Mouse (Mus musculus) ES-Bruce4 (cell line): ENCODE measurements around the gene Ppp1r27. TPM values are rescaled to one million over a fixed set of nuclear protein-coding genes. Genes with fewer than 3 reads are reported as not detected.

ENCODE experiments used
- H3K27ac ChIP-seq: 2 replicates; pipeline ENCODE4 v1.5.1; 2012; ENCODE audit warnings: low read length, inconsistent platforms; ENCODE audit not compliant: insufficient read depth
- H3K27me3 ChIP-seq: 2 replicates; pipeline ENCODE4 v1.6.1; 2012; ENCODE audit warnings: mild to moderate bottlenecking, low read length, inconsistent platforms; ENCODE audit not compliant: control insufficient read depth, poor library complexity, insufficient read depth, severe bottlenecking
- H3K36me3 ChIP-seq: 2 replicates; pipeline ENCODE4 v1.6.1; 2012; ENCODE audit warnings: inconsistent platforms, mild to moderate bottlenecking, low read length, moderate library complexity; ENCODE audit not compliant: control insufficient read depth, poor library complexity, insufficient read depth, severe bottlenecking
- H3K4me1 ChIP-seq: one replicate; pipeline ENCODE4 v1.8.1; 2011; ENCODE audit warnings: low read length; ENCODE audit not compliant: control insufficient read depth, insufficient read depth
- H3K4me3 ChIP-seq: 2 replicates; pipeline ENCODE4 v1.5.1; 2011; ENCODE audit warnings: low read depth, mild to moderate bottlenecking, low read length
- H3K9ac ChIP-seq: 2 replicates; pipeline ENCODE4 v1.6.1; 2012; ENCODE audit warnings: low read depth, mild to moderate bottlenecking, inconsistent platforms; ENCODE audit not compliant: poor library complexity, severe bottlenecking
- H3K9me3 ChIP-seq: replicated peaks from 2 replicates; pipeline ENCODE4 v1.6.1; 2012; ENCODE audit warnings: mild to moderate bottlenecking, low read length, inconsistent platforms; ENCODE audit not compliant: control insufficient read depth, poor library complexity, insufficient read depth, severe bottlenecking
- CTCF ChIP-seq: IDR thresholded peaks from one replicate; pipeline ENCODE4 v1.8.1; 2011; ENCODE audit warnings: low read depth, low read length
- EP300 ChIP-seq: IDR thresholded peaks from 2 replicates; pipeline ENCODE4 v1.6.1; 2011; ENCODE audit warnings: low read depth, low read length; ENCODE audit not compliant: insufficient read depth
- POLR2A ChIP-seq: IDR thresholded peaks from one replicate; pipeline ENCODE4 v1.8.1; 2011; ENCODE audit warnings: low read length; ENCODE audit not compliant: insufficient read depth
- polyA plus RNA-seq: library from polyadenylated mRNA; stranded (reverse); fragments of >200 nt; gene quantifications from 2 replicates; pipeline ENCODE4 v1.2.4, GENCODE M21; 2011; ENCODE audit warnings: low read depth; ENCODE audit not compliant: missing spikeins, insufficient read depth, insufficient read length

Gene Ppp1r27
- not detected in 2 replicates for polyA plus RNA-seq

GRCm38 (mm10) chr11:120550810-120551440 is at the start of gene Ppp1r27:
Gene Ppp1r27 (minus strand): TSS chr11:120551132.
- peak within 1 kb of the TSS; percentile 70 for H3K4me3 ChIP-seq
- peak within 1 kb of the TSS; percentile 81 for H3K9ac ChIP-seq
- no peaks in the 10 kb centered on the region for H3K27me3 ChIP-seq
- no peaks in the 10 kb centered on the region for H3K9me3 ChIP-seq
- H3K4me1 ChIP-seq = no peaks in the 10 kb centered on the region
- TF ChIP-seq EP300 (no peak), CTCF (no peak), POLR2A (no peak)
- H3K36me3 ChIP-seq = no peaks in the 10 kb centered on the region
- H3K27ac ChIP-seq = no peak within 1 kb of the TSS

- peaks cover 37% of the 10 kb centered on the region for H3K36me3 ChIP-seq
- H3K4me1 ChIP-seq = peaks cover 1% of the 10 kb centered on the region
- no peaks in the 10 kb centered on the region for H3K9me3 ChIP-seq
- no peak overlapping the region for H3K4me3 ChIP-seq
- no peak overlapping the region for H3K9ac ChIP-seq
- no peak overlapping the region for H3K27ac ChIP-seq
- no peak for TF ChIP-seq POLR2A
- TF ChIP-seq EP300 = no peak
- no peak for TF ChIP-seq CTCF
- no peaks in the 10 kb centered on the region for H3K27me3 ChIP-seq
These were observed 49.8 kb upstream of the Ppp1r27 start for GRCm38 (mm10) chr11:120600716-120601115.

GRCm38 (mm10) chr11:120598990-120599549 is 48.1 kb upstream of the Ppp1r27 start:
- H3K9me3 ChIP-seq = no peaks in the 10 kb centered on the region
- peak overlapping the region; percentile 93 for H3K4me3 ChIP-seq
- peaks cover 50% of the 10 kb centered on the region for H3K36me3 ChIP-seq

GRCm38 (mm10) chr11:120598283-120598989 is 47.5 kb upstream of the Ppp1r27 start, which contains the start of the genes Alyref and Anapc11:
Gene Alyref (minus strand): TSS chr11:120598365.
Gene Anapc11 (plus strand): TSS chr11:120598421.
- TF ChIP-seq CTCF (no peak), EP300 (0 out of 2 replicates have a peak, but pooled peaks have one; percentile 42), POLR2A (peak; percentile 22)
- H3K27me3 ChIP-seq = no peaks in the 10 kb centered on the region
- peak within 1 kb of the TSS; percentile 97 for H3K4me3 ChIP-seq
- peaks cover 1% of the 10 kb centered on the region for H3K4me1 ChIP-seq
- H3K9ac ChIP-seq = peak within 1 kb of the TSS; percentile 97
- H3K36me3 ChIP-seq = peaks cover 51% of the 10 kb centered on the region
- no peaks in the 10 kb centered on the region for H3K9me3 ChIP-seq
- peak within 1 kb of the TSS; percentile 61 for H3K27ac ChIP-seq

More at GRCm38 (mm10) chr11:120598990-120599549, 48.1 kb upstream of the Ppp1r27 start:
- Histone ChIP-seq H3K27ac (peak overlapping the region; percentile 61; the same call in 1 of the 2 replicates), H3K4me1 (peaks cover 1% of the 10 kb centered on the region), H3K9ac (peak overlapping the region; percentile 84), H3K27me3 (no peaks in the 10 kb centered on the region)
- no peak for TF ChIP-seq EP300
- no peak for TF ChIP-seq CTCF
- TF ChIP-seq POLR2A = no peak

GRCm38 (mm10) chr11:120597240-120598235 is 46.6 kb upstream of the Ppp1r27 start:
- H3K4me3 ChIP-seq = peak overlapping the region; percentile 97
- peaks cover 55% of the 10 kb centered on the region for H3K36me3 ChIP-seq
- peaks cover 1% of the 10 kb centered on the region for H3K4me1 ChIP-seq
- H3K27ac ChIP-seq = peak overlapping the region; percentile 12; the same call in 1 of the 2 replicates
- no peaks in the 10 kb centered on the region for H3K27me3 ChIP-seq
- peak overlapping the region; percentile 97 for H3K9ac ChIP-seq
- TF ChIP-seq CTCF (no peak), EP300 (no peak), POLR2A (no peak)
- no peaks in the 10 kb centered on the region for H3K9me3 ChIP-seq
